Mouse (Mus musculus) spleen, postnatal 14 days (tissue): ENCODE results near the gene Vmn1r209.
"Not testable (repeated sequence)": the region's sequence is repeated elsewhere in the genome, so short reads cannot be mapped to it uniquely, and the experiment has no call there.

Experiments used
- DNase-seq, 2 experiments: peaks; one replicate each; pipeline ENCODE4 v3.0.0; 2021 to 2022; ENCODE audit warnings: low spot score in 2 of 2

Gene Vmn1r209

GRCm38 (mm10) chr13:22809582-22809981, at the start of gene Vmn1r209:
Gene Vmn1r209, minus strand, starts transcription at chr13:22809682.
- not testable (repeated sequence) for DNase-seq

GRCm38 (mm10) chr13:22857461-22857860, 48.0 kb upstream of the Vmn1r209 start, which contains the start of gene Vmn1r211:
Gene Vmn1r211, minus strand, starts transcription at chr13:22857561.
- DNase-seq, result no peak

- no peak for DNase-seq
These were observed 45.3 kb upstream of the Vmn1r209 start for GRCm38 (mm10) chr13:22854760-22855159.

- DNase-seq, result no peak
These were observed 37.3 kb upstream of the Vmn1r209 start for GRCm38 (mm10) chr13:22846798-22847197.

GRCm38 (mm10) chr13:22844304-22844703, 34.8 kb upstream of the Vmn1r209 start:
- not testable (repeated sequence) for DNase-seq

GRCm38 (mm10) chr13:22831248-22831647, 21.8 kb upstream of the Vmn1r209 start, which contains the start of gene Vmn1r210:
Gene Vmn1r210, minus strand, starts transcription at chr13:22831348.
- no peak for DNase-seq

- not testable (repeated sequence) for DNase-seq
These were observed 19.9 kb upstream of the Vmn1r209 start for GRCm38 (mm10) chr13:22829395-22829794.

- not testable (repeated sequence) for DNase-seq
These were observed 12.1 kb upstream of the Vmn1r209 start for GRCm38 (mm10) chr13:22821601-22822000.

- DNase-seq, result not testable (repeated sequence)
These were observed 21.4 kb downstream of the Vmn1r209 start for GRCm38 (mm10) chr13:22788096-22788495.

GRCm38 (mm10) chr13:22784159-22784558, 25.3 kb downstream of the Vmn1r209 start:
- not testable (repeated sequence) for DNase-seq

GRCm38 (mm10) chr13:22777300-22777699, 32.2 kb downstream of the Vmn1r209 start, which contains the start of gene Vmn1r208:
Gene Vmn1r208, minus strand, starts transcription at chr13:22777400.
- DNase-seq, result not testable (repeated sequence)

- DNase-seq, result not testable (repeated sequence)
These were observed 37.9 kb downstream of the Vmn1r209 start for GRCm38 (mm10) chr13:22771592-22771991.
